Mouse (Mus musculus) testis, adult 10 weeks (tissue): ENCODE results near the gene Asb4. TPM values are rescaled to one million over a fixed set of nuclear protein-coding genes. Genes with fewer than 3 reads are reported as not detected.

ENCODE experiments used
- polyA plus RNA-seq: library from polyadenylated mRNA; stranded (reverse); fragments of 350-450 nt; fragmentation: Illumina TruSeq; extraction: RNeasy Lipid Tissue Mini Kit (QIAGEN cat#74804); gene quantifications from one replicate; pipeline ENCODE4 v1.2.3, GENCODE M21; 2014; ENCODE audit warnings: low read depth, low replicate concordance

The Asb4 gene
- 55.4 TPM for polyA plus RNA-seq

DNA sequence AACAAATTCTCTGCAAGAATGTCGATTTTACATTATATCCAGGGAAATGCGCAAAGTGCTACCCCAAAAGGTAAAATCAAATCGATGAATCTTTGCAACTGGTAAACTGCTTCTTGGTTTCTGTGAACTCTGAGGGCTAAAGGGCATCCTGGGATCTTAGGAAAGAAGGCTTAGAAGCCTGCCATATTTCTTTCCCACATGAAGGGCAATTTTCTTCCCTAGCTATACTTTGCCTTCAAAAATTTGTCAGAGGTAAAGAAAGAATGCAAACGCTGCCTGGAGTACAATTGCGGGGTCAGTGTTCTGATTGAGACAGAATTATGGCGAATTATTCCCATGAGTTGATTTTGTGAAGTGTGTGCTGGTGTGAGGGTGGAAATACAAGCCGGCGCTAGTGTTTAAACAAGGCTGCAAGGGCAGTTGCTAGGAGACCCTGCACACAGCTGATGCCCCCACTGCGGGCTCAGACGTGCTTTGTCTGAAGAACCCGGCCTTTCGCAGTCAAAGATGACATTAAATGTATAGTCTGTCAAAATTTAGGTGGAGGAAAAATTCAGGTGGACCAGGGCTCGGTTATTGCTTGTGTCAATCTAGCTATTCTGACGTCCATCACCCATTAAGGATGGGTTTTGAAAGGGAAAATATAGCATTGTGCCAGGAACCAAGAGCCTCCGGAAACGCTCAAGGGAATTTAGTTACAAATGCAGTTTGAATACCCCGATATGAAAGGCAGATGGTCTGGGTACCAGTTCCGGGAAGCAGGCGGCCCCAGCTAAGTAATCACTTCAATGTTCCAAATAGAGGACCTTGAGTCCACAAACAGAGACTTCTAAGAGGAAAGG lies at the start of gene Asb4:
Gene Asb4 (plus strand): TSS at position 51 of the 842 bp plus-strand sequence.

Other genes with a start within 250 kb of the Asb4 start
- not detected for gene Pon1, start 189.4 kb upstream of the Asb4 start, polyA plus RNA-seq
- gene Pon3, start 127.1 kb upstream of the Asb4 start, polyA plus RNA-seq, result 22.8 TPM
- 61.3 TPM for gene Pon2, start 84.9 kb upstream of the Asb4 start, polyA plus RNA-seq
- gene Pdk4, start 112.9 kb downstream of the Asb4 start, polyA plus RNA-seq, result 2.2 TPM